ENCODE assay signal across 9 mouse cellular contexts in the genomic region with DNA sequence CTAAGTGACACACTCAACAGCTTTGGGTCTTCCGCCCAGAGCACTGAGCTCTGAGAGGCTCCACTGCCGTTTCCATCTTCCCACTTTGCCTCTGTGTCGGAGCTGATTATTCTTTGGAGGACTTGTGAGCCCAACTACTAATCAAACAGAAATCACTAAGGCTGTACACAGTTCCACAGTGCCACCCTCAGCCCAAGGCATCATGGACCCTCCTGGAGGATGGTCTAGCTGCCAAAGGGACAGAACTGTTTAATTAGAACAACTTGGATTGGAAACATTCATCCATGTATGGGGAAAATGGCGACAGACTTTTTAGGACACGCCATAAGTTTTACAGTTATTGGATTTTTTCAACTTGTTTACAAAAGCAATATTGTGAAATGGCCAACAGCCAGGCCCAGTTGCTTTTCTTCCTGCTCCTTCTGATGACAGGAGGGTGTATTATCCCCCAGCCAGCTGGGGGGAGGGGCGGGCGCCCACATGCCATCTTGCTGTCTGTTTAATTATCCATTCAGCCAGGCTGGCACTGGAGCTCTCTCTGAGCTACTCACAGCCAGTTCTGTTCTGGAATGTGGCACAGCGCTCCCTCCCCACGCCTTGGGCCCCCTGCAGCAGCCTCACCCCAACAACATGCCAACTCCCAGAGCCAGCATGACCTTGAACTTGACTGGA.
A peak's percentile ranks its signal among the peaks of the same experiment; 100 is the strongest.
DNase-seq lines count a peak whose midpoint lies in the region; ATAC-seq lines count a peak whose summit lies in the region.
"Had no signal": no experiment of that assay in that cellular context is flagged by ENCODE, and none has a peak within 500 bp of the region (broad histone marks: within the 10 kb centered on the region; RNA-seq: fewer than 3 reads in every experiment).

No protein-coding gene starts in this region.

- H3K4me2 ChIP-seq in midbrain, embryonic 11.5 days, result no peak overlapping the region
- H3K4me2 ChIP-seq in midbrain, embryonic 15.5 days, result no peak overlapping the region
- H3K4me2 ChIP-seq: limb, embryonic 15.5 days had no signal

- DNase-seq in midbrain, embryonic 11.5 days (ENCODE audit: low spot score, missing footprints), result peak; percentile 73
- DNase-seq in frontal cortex, postnatal 14 days (ENCODE audit: low spot score in 2 of 2), result peak; percentile 71 to 75
- DNase-seq in layer of hippocampus, adult 18-20 months (ENCODE audit: low spot score in 2 of 2), result peak; percentile 93 to 96
- peak; percentile 63 for DNase-seq in right cerebral cortex, adult 18-20 months
- no peak for DNase-seq in thymus, postnatal 25 days
- no peak for DNase-seq in urinary bladder, adult 18-20 months (ENCODE audit: low spot score in 2 of 2)
- DNase-seq in gastrocnemius, postnatal 36 days, result no peak

- no peak overlapping the region for H3K27ac ChIP-seq in midbrain, embryonic 11.5 days (ENCODE audit: low read depth, low read length)
- no peak overlapping the region for H3K27ac ChIP-seq in midbrain, embryonic 15.5 days
- H3K27ac ChIP-seq: limb, embryonic 15.5 days had no signal

- H3K4me3 ChIP-seq in midbrain, embryonic 11.5 days (ENCODE audit: low read depth, low read length), result no peak overlapping the region
- H3K4me3 ChIP-seq in midbrain, embryonic 15.5 days, result no peak overlapping the region
- H3K4me3 ChIP-seq: limb, embryonic 15.5 days had no signal

- WGBS in midbrain, embryonic 11.5 days, result 84% methylated on average over 9 of the region's 9 CpGs
- 70% methylated on average over 9 of the region's 9 CpGs for WGBS in midbrain, embryonic 15.5 days

- no peaks in the 10 kb centered on the region for H3K36me3 ChIP-seq in midbrain, embryonic 11.5 days (ENCODE audit: control insufficient read depth, insufficient read depth, low read length)
- H3K36me3 ChIP-seq in midbrain, embryonic 15.5 days (replicated peaks), result no peaks in the 10 kb centered on the region
- H3K36me3 ChIP-seq: limb, embryonic 15.5 days had no signal

- H3K9ac ChIP-seq in midbrain, embryonic 11.5 days (ENCODE audit: low read length), result no peak overlapping the region
- no peak overlapping the region for H3K9ac ChIP-seq in midbrain, embryonic 15.5 days
- H3K9ac ChIP-seq: limb, embryonic 15.5 days had no signal

- H3K27me3 ChIP-seq in midbrain, embryonic 11.5 days (ENCODE audit: control insufficient read depth, insufficient read depth, low read length), result no peaks in the 10 kb centered on the region
- no peaks in the 10 kb centered on the region for H3K27me3 ChIP-seq in midbrain, embryonic 15.5 days (replicated peaks)

- H3K4me1 ChIP-seq in midbrain, embryonic 11.5 days (ENCODE audit: control insufficient read depth, insufficient read depth, low read length), result no peaks in the 10 kb centered on the region
- H3K4me1 ChIP-seq in midbrain, embryonic 15.5 days, result no peaks in the 10 kb centered on the region

- no peaks in the 10 kb centered on the region for H3K9me3 ChIP-seq in midbrain, embryonic 11.5 days (ENCODE audit: control insufficient read depth, low read length)
- no peaks in the 10 kb centered on the region for H3K9me3 ChIP-seq in midbrain, embryonic 15.5 days
- H3K9me3 ChIP-seq: limb, embryonic 15.5 days had no signal

- intact Hi-C loops in gastrocnemius, postnatal 36 days (cut with DNase I), result no loop called here

- no peak for ATAC-seq in midbrain, embryonic 11.5 days (ENCODE audit: low FRiP score)
- ATAC-seq in midbrain, embryonic 15.5 days (replicated peaks), result no peak

Comparison
In these comparisons a context has a peak if more than half of its experiments do, and no peak if none do; other contexts are left out.
1. DNase-seq: peak in midbrain, embryonic 11.5 days (single experiment), frontal cortex, postnatal 14 days (2 of 2), layer of hippocampus, adult 18-20 months (2 of 2) and right cerebral cortex, adult 18-20 months (single experiment); none in thymus, postnatal 25 days (single experiment), urinary bladder, adult 18-20 months (0 of 2) and gastrocnemius, postnatal 36 days (0 of 2).